Mouse (Mus musculus) G1E (cell line): ENCODE measurements around the gene Fgfr2.

ENCODE experiments used
- CTCF ChIP-seq: IDR thresholded peaks from 2 replicates; pipeline ENCODE4 v1.5.1; 2012; ENCODE audit warnings: low read depth, low read length, inconsistent platforms, mixed read lengths
- GATA1 ChIP-seq: IDR thresholded peaks from 2 replicates; pipeline ENCODE4 v1.6.1; 2012; ENCODE audit warnings: borderline replicate concordance, low read length, inconsistent platforms, mixed read lengths

- TF ChIP-seq CTCF (no peak), GATA1 (no peak)
Measured at GRCm38 (mm10) chr7:132793467-132793866, 329.7 kb downstream of the Fgfr2 start.
